Mouse (Mus musculus): ENCODE data around the gene Ptpra. TPM values are rescaled to one million over a fixed set of nuclear protein-coding genes. Genes with fewer than 3 reads are reported as not detected.

The Ptpra gene
- 118 TPM for total RNA-seq (2023)

DNA sequence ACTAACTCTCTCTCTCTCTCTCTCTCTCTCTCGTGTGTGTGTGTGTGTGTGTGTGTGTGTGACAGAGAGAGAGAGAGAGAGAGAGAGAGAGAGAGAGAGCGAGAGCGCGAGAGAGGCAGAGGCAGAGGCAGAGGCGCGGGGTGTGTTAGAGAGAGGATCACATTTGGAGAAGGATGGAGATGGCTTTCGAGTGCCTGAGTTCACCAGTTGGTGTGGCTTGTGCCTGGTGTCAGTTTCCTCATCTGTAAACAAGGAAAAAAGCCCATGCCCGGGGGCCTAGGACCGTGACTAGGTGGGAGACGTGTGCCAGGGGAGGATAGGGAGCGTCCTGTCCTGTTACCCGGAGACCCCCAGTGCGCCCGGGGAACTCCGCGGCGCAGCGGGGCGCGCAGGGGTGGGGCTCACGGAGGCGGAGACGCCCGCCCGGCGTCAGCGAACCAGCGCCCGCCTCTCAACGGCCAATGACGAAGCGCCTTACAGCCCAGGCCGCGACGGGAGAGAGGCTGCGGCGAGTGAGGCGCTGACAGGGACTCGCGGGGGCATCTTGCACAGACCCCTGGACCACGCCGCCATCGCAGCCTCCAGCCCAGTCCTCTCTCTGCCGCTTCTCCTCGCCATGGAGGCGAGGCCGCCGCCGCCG lies at the start of gene Ptpra:
Gene Ptpra, plus strand, starts transcription at position 485 of the 640 bp plus-strand sequence.

DNA sequence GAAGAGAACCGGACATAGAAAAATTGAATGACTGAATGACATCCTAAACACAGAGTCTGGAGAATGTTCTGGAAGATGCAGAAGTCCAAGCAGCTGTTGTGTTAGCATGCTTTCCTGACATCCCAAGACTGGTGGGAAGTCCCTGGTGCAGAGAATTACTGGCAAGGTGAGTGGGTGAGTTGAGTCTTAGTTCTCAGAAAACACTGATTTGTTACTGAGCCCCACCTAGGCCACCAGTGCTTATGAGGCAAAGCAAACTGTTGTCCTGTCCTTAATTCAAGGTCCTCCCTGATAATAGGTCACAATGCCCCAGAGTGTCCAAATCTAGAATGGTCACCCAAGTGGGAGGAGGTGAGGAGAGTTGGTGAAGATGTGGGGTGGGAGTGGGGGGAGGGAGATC lies 45.1 kb upstream of the Ptpra start, which contains the start of the genes Gm28372 and 1700020A23Rik:
Gene Gm28372, plus strand, starts transcription at position 301 of the 400 bp plus-strand sequence.
Gene 1700020A23Rik, plus strand, starts transcription at position 321 of the 400 bp plus-strand sequence.

DNA sequence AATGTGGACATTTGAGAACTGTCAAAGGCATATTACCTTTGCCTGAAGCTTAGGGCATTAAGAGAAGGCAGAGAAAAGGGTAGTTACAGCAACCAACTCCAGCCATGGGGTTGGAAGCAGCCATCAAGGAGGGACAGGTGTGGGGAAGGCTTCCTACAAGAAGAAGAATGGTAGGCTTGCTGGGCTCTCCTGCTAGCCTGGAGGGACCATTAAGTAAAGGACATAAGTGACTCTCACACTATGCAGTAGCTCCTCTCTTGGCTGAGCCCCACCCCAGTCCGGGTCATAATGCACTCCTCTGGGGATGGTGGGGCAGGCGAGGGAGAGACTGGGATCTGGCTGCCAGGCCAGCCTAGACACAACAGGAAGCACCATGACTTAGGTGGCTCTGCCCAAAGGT lies 43.9 kb upstream of the Ptpra start, which contains the start of gene Tmem239:
Gene Tmem239, plus strand, starts transcription at position 301 of the 400 bp plus-strand sequence.

DNA sequence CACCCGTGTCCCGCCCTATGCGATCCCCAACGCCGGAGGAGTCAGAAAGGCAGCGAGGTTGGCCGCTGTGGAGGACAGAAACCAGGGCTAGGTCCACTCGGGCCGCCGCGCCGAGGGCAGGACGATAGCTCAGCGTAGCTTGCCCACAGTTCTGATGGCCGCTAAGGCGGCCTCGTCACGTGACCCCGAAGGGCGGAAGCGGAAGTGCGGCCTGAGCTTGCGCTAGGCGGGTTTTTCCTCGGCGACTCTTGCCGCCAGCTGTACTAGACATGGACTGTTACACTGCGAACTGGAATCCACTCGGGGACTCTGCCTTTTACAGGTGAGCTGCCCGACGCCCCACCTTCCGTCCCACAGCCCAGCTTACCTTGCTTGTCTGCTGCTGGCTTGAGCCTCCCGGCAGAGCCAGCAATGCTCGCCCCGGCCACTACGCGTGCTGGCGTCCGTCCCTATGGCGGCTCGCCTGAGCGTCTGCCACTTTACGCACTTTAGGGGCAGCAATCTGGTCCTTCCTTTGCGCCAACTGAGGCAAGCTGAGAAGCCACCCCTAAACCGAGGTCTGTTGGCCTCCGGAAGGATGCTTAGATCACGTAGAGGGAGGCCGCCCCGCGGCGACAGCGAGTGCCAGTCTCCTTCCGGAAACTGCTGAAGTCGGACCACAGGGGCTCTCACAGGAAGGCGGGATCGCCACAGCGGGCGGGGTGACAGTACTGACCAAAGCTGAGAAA lies 25.8 kb upstream of the Ptpra start, which contains the start of the genes Vps16 and Pced1a:
Gene Vps16, plus strand, starts transcription at position 214 of the 728 bp plus-strand sequence.
Gene Pced1a, minus strand, starts transcription at position 576 of the 728 bp plus-strand sequence.

DNA sequence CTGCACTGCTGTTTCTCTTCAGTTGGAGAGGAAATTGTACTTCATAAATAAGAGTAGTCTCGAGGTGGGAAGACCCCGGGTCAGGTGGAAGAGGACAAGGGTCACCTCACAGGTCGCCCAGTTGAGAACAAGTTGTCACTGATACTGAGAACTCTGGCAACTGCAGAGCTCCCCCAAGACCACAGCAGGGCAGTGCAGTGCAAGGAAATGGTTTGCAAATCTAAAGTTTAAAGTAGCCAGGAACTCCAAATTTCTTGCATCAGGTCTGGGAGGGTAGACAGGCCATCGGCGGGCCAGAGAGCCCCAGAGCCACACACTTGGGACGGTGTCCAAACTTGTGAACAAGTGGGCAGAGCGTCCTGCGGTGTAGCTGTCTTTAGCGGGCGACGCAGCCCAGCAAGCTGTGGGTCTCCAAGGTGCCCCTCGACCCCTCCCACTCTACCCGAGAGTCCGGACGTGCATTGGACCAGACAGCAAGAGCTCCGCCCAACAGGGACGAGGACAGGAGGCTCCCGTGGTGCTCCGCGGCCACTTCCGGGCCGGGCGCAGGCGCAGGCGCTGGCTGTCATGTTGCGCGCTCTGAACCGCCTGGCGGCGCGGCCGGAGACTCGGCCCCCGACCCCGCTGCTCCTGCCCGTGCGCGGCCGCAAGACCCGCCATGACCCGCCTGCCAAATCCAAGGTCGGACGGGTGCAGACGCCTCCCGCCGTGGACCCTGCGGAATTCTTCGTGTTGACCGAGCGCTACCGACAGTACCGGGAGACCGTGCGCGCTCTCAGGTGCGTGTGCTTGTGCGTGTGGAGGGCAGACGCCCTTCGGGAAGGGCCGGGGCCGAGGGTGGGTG lies 113.4 kb downstream of the Ptpra start, which contains the start of gene Mrps26:
Gene Mrps26, plus strand, starts transcription at position 531 of the 844 bp plus-strand sequence.

DNA sequence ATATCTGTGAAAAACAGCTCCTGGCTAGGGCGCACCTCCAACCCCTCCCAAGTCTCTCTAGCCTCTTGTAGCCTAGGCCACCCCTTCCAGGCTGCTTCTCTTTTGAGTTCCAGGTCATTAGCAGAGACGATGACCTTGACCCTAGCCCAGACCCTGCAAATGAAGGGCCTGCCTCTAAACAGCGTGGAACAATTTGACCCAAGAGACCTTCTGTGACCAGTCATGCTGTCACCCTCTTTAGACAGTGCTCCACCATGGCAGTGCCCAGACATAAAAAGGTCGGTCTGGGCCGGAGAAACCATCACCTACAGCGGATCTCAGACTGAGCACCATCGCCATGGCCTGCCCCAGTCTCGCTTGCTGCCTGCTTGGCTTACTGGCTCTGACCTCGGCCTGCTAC lies 125.8 kb downstream of the Ptpra start, which contains the start of gene Oxt:
Gene Oxt, plus strand, starts transcription at position 301 of the 400 bp plus-strand sequence.

DNA sequence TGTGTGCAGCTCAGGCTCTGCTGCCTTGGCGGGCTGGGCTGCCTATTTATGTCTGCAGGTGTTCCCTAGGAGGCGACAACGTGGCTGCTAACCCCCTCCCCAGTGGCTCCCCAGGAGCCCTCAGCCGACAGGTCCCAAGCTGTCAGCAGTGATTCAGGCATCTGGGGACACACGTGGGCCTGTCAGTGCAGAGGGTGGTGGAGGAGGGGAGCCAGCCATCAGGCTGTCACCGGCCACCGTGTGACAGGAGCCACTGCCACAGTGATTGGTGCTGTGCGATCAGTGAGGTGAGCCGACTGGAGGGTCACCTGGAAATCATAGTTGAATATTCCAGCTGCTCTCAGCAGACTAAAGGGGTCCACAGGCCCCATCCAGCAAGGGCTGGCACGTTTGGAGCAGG lies 132.5 kb downstream of the Ptpra start, which contains the start of gene Avp:
Gene Avp, minus strand, starts transcription at position 3 of the 400 bp plus-strand sequence.

Other genes with a start within 250 kb of the Ptpra start
- 404 TPM for gene Nop56, start 175.8 kb upstream of the Ptpra start, total RNA-seq (2023)
- gene Idh3b, start 165.7 kb upstream of the Ptpra start, total RNA-seq (2023), result 118 TPM
- gene Ebf4, start 155.1 kb upstream of the Ptpra start, total RNA-seq (2023), result not detected
- gene Cpxm1, start 52.7 kb upstream of the Ptpra start, total RNA-seq (2023), result 0.67 TPM
- gene Gm28372, start 45.0 kb upstream of the Ptpra start, total RNA-seq (2023), result not detected
- not detected for gene 1700020A23Rik, start 45.0 kb upstream of the Ptpra start, total RNA-seq (2023)
- gene Tmem239, start 43.8 kb upstream of the Ptpra start, total RNA-seq (2023), result not detected
- gene Vps16, start 25.9 kb upstream of the Ptpra start, total RNA-seq (2023), result 166 TPM
- 25.7 TPM for gene Pced1a, start 25.6 kb upstream of the Ptpra start, total RNA-seq (2023)
- gene Mrps26, start 113.5 kb downstream of the Ptpra start, total RNA-seq (2023), result 57.2 TPM
- gene Oxt, start 125.9 kb downstream of the Ptpra start, total RNA-seq (2023), result not detected
- gene Avp, start 132.3 kb downstream of the Ptpra start, total RNA-seq (2023), result not detected
- gene Fastkd5, start 179.7 kb downstream of the Ptpra start, total RNA-seq (2023), result 7.4 TPM
- 6.5 TPM for gene Ubox5, start 179.8 kb downstream of the Ptpra start, total RNA-seq (2023)
- gene Lzts3, start 192.5 kb downstream of the Ptpra start, total RNA-seq (2023), result 3.7 TPM
- 130 TPM for gene Ddrgk1, start 214.4 kb downstream of the Ptpra start, total RNA-seq (2023)
- 16.9 TPM for gene Itpa, start 217.3 kb downstream of the Ptpra start, total RNA-seq (2023)
- 0.28 TPM for gene Slc4a11, start 247.2 kb downstream of the Ptpra start, total RNA-seq (2023)

All from CD8-positive naive resting alpha-beta T cell, adult 57 days (primary cell).